ENCODE assay signal across 42 mouse cellular contexts in genomic region chr13:119929172-119929571, GRCm38 (mm10). TPM values are rescaled to one million over a fixed set of nuclear protein-coding genes. Genes with fewer than 3 reads are reported as not detected.
"Had no signal": no experiment of that assay in that cellular context is flagged by ENCODE, and none has a peak within 500 bp of the region (broad histone marks: within the 10 kb centered on the region; RNA-seq: fewer than 3 reads in every experiment).

TSS of gene Gm21761 (minus strand) at chr13:119929272.

RNA-seq across cellular contexts. Expression of gene Gm21761, which starts in this region (rescaled TPM):
- total RNA-seq: heart, postnatal 10 days; heart, postnatal 14 days; heart, postnatal 25 days; heart, postnatal 36 days; heart, postnatal 4 days; hematopoietic stem cell, adult 5-6 weeks; hindbrain, postnatal 0 days; layer of hippocampus, adult 18-20 months; layer of hippocampus, adult 2 months; layer of hippocampus, adult 8-10 months; layer of hippocampus, postnatal 10 days; layer of hippocampus, postnatal 14 days; layer of hippocampus, postnatal 25 days; layer of hippocampus, postnatal 36 days; left cerebral cortex, adult 18-20 months; left cerebral cortex, adult 2 months; left cerebral cortex, adult 8-10 months had no signal
- polyA plus RNA-seq: heart, embryonic 11.5 days; heart, embryonic 12.5 days; heart, embryonic 13.5 days; heart, embryonic 14.5 days; heart, embryonic 15.5 days; heart, embryonic 16.5 days; heart, postnatal 0 days; hindbrain, embryonic 10.5 days; hindbrain, embryonic 11.5 days; hindbrain, embryonic 12.5 days; hindbrain, embryonic 13.5 days; hindbrain, embryonic 14.5 days; hindbrain, embryonic 15.5 days; hindbrain, embryonic 16.5 days; hindbrain, postnatal 0 days; inflammation-experienced regulatory T-cells, adult 6 months; intestine, embryonic 14.5 days; intestine, embryonic 15.5 days; intestine, embryonic 16.5 days; intestine, postnatal 0 days; kidney, adult 2 months; kidney, embryonic 14.5 days; kidney, embryonic 15.5 days; kidney, embryonic 16.5 days; kidney, postnatal 0 days; large intestine, adult 2 months had no signal
